Mouse (Mus musculus) natural killer cell, adult 2 months (primary cell): ENCODE measurements around the gene S1pr3.

Experiments
- DNase-seq, 2 experiments: peaks; one replicate each; pipeline ENCODE4 v3.0.0; 2022; ENCODE audit warnings: low spot score in 2 of 2

The S1pr3 gene

DNA sequence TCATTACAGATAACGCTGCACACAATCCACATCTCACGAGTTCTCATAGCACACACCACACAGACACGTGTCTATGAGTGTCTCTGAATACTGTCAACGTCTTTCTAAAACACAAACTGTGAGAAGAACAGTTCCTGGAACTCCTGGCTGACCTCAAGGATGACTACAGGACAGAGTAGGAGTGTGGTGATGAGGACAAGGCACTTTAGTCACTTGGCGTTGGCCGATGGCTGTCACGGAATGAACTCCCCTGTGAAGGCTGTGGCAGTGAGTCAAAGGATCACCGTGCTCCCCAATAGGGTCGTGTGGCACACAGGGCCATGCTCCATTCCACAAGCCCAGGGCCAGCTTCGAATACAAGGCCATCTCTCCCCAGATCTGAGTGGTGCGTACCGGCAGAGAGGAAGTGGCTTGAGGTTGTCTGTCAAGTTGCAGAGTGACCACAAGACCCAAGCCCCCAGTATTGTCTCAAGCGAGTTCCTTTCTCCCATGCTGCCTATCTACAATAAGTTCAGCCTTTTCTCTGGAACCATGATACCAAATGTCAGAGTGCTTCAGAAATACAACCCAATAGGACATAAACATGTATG lies 2.6 kb upstream of the S1pr3 start:
- peak; percentile 15 to 26 for DNase-seq

DNA sequence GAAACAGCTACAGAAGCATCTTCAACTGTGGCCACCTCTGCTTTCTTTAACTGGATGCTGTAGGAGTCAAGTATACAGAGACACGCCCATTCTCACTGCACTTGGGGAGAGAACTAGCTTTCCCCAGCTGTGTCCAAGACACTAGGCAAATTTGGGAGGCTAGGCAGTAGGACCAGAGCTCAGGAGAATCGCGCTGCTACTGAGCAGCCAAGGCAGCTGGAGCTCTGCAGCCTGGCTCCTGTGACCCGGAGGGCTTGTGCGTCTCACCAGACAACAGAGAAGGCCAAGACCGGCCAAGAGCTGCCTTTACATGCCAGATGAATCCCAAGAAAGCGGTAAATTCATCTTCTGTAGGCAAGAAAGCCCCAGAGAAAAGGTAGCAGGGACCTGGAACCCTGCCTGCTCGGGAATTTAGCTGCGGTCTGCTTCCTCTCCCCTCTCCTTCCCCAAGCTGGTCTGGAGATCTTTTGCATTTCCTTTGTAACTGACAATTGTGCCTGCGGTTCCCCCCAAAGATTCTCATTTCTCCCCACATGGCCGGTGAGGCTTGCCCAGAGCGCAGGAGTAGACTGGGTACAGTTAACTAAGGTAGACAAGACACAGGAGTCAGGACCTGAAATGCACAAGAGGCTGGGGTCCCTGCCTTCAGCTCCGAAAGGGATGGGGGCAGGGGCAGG lies 760 bp upstream of the S1pr3 start:
- no peak for DNase-seq

- DNase-seq = no peak
These were observed 1.6 kb downstream of the S1pr3 start for GRCm38 (mm10) chr13:51409936-51410481.

DNA sequence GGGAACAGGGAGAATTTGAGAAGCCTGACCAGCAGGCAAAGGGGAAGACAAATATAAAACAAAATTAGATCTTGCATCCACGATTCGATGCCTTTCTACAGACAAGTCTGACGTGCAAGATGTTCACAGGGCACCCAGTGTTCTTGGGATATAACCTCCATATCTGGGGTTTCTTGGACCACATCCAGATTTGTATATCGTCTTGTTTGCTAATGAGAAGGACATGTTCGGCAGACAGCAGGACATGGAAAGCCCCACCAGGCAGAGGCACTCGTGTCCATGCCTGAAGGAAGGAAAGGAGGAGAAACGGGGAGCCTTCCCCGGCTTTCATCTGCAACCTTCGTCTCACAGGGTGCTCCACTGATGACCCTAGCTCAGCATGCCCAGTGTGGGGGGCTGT lies 2.8 kb downstream of the S1pr3 start:
- DNase-seq = no peak

GRCm38 (mm10) chr13:51411696-51412430 lies 3.4 kb downstream of the S1pr3 start:
- DNase-seq = no peak

DNA sequence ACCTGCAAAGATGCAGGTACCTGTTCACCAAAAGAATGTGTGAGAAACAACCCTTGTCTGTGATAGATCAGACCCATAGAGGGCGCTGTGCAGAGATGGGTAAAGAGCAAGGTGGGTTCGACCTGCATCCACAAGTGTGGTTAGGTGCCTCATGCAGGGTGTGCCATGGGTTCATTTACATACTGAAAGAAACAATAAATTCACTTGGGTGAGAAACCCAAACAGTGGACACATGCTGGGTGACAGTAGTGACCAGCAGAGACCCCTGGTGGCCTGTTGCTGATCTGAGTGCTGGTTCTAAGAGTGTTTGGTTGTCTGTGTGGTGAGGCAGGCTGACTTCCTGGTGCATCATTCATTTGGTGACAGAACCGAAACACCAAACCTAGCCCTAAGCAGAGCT lies 5.0 kb downstream of the S1pr3 start:
- DNase-seq = peak in 1 of 2 experiments; percentile 54

GRCm38 (mm10) chr13:51416727-51417126 lies 8.3 kb downstream of the S1pr3 start:
- no peak for DNase-seq

GRCm38 (mm10) chr13:51417796-51418195 lies 9.4 kb downstream of the S1pr3 start:
- DNase-seq = no peak

- DNase-seq = peak; percentile 58 to 79
These were observed 10.0 kb downstream of the S1pr3 start for GRCm38 (mm10) chr13:51418268-51418941.

DNA sequence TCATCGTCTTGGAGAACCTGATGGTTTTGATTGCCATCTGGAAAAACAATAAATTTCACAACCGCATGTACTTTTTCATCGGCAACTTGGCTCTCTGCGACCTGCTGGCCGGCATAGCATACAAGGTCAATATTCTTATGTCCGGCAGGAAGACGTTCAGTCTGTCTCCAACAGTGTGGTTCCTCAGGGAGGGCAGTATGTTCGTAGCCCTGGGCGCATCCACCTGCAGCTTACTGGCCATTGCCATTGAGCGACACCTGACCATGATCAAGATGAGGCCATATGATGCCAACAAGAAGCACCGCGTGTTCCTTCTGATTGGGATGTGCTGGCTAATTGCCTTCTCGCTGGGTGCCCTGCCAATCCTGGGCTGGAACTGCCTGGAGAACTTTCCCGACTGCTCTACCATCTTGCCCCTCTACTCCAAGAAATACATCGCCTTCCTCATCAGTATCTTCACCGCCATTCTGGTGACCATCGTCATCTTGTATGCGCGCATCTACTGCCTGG lies 10.6 kb downstream of the S1pr3 start:
- no peak for DNase-seq

DNA sequence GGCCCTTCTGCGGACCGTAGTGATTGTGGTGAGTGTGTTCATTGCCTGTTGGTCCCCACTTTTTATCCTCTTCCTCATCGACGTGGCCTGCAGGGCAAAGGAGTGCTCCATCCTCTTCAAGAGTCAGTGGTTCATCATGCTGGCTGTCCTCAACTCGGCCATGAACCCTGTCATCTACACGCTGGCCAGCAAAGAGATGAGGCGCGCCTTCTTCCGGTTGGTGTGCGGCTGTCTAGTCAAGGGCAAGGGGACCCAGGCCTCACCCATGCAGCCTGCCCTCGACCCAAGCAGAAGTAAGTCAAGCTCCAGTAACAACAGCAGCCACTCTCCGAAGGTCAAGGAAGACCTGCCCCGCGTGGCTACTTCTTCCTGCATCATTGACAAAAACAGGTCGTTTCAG lies 11.1 kb downstream of the S1pr3 start:
- DNase-seq = no peak

GRCm38 (mm10) chr13:51420861-51421260 lies 12.4 kb downstream of the S1pr3 start:
- DNase-seq = no peak

GRCm38 (mm10) chr13:51423647-51424046 lies 15.2 kb downstream of the S1pr3 start:
- DNase-seq = no peak

DNA sequence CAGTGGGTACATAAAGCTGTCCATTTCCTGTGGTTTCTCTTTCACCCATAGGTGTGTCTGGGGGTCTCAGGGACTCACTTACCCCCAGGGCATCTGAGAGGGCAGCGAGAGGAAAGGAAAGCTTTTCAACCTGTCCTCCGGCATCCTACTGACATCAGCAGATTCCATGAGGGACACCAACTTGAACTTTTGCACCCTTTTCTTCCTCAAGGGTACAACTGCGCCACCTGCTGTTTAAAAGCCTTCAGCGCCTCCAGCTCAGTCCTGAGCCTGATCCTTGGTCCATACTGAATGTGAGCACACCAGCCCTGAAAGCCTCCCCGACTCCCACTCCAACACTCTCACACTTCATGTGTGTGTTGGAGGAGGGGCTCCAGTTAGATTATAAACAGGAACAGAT lies 16.2 kb downstream of the S1pr3 start:
- peak in 1 of 2 experiments; percentile 56 for DNase-seq

DNA sequence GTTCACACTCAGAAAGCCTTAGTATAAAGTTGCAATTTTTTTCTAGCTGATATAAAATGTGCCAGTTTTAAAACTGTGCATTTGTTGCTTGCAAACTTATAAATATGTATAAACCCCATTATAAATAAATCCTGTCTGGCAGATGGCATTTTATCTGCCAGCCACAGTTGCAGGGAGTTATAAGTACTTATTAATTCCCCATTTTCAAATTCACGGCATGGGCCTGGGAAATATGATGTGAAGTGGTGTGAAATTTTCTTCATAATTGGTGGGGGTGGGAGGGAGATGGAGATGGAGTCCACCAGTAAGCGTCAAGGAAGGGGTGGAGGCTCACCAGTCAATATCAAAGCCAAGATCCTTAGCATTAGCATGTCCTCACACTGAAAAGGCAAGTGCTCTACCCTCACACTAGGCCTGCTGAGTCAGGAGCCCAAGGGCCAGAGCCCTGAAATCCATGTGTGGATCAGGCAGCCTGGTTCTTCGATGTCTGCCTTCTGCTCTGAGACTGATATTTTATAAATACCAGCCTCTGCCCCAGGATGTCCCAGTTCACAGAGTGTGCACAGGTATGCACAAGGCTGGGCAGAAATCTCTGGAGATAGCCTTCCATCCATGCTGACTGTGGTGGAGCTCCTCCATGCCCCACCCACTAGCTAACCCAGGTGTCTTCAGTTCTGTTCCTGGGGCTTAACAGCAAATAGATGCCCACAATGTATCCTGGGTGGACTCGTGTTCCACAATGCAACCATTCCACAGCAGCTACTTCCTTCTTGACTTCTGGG lies 17.4 kb downstream of the S1pr3 start:
- no peak for DNase-seq

GRCm38 (mm10) chr13:51433371-51433770 lies 24.9 kb downstream of the S1pr3 start:
- DNase-seq = no peak

- DNase-seq = no peak
These were observed 26.0 kb downstream of the S1pr3 start for GRCm38 (mm10) chr13:51434460-51434859.

- DNase-seq = no peak
These were observed 26.7 kb downstream of the S1pr3 start for GRCm38 (mm10) chr13:51435146-51435545.

GRCm38 (mm10) chr13:51437105-51438085 lies 29.0 kb downstream of the S1pr3 start:
- no peak for DNase-seq

- DNase-seq = no peak
These were observed 34.5 kb downstream of the S1pr3 start for GRCm38 (mm10) chr13:51442922-51443321.
